Mouse (Mus musculus) CH12.LX (cell line): ENCODE measurements around the gene Rnf123.

Experiments
- CTCF ChIP-seq, 2 experiments: IDR thresholded peaks in 1 of 2; conservative IDR thresholded peaks in 1 of 2; 2 replicates each; pipeline ENCODE4 v1.5.1; 2011 to 2012; ENCODE audit warnings: low read depth in 2 of 2, low read length in 2 of 2, improper control_type of control experiment in 1 of 2, inconsistent platforms in 1 of 2, mild to moderate bottlenecking in 1 of 2, moderate library complexity in 1 of 2
- EP300 ChIP-seq: IDR thresholded peaks from 2 replicates; pipeline ENCODE4 v1.6.1; 2011; ENCODE audit warnings: low read length, improper control_type of control experiment
- GABPA ChIP-seq: IDR thresholded peaks from 2 replicates; pipeline ENCODE4 v1.6.1; 2012; ENCODE audit warnings: low read depth, low read length, improper control_type of control experiment, inconsistent platforms; ENCODE audit not compliant: insufficient replicate concordance
- JUN ChIP-seq: IDR thresholded peaks from 2 replicates; pipeline ENCODE4 v1.6.1; 2011; ENCODE audit warnings: low read depth, mild to moderate bottlenecking, low read length, improper control_type of control experiment, moderate library complexity; ENCODE audit not compliant: insufficient read depth
- MXI1 ChIP-seq: IDR thresholded peaks from 2 replicates; pipeline ENCODE4 v1.6.1; 2011; ENCODE audit warnings: mild to moderate bottlenecking, low read depth, low read length, improper control_type of control experiment
- POLR2A ChIP-seq: IDR thresholded peaks from 2 replicates; pipeline ENCODE4 v1.6.1; 2011; ENCODE audit warnings: low read depth, mild to moderate bottlenecking, improper control_type of control experiment, low read length
- ZC3H11A ChIP-seq: IDR thresholded peaks from 2 replicates; pipeline ENCODE4 v1.6.1; 2012; ENCODE audit warnings: low read depth, mild to moderate bottlenecking, inconsistent platforms, low read length, improper control_type of control experiment
- ZMIZ1 ChIP-seq: IDR thresholded peaks from 2 replicates; pipeline ENCODE4 v1.6.1; 2012; ENCODE audit warnings: low read depth, mild to moderate bottlenecking, inconsistent platforms, low read length, improper control_type of control experiment

DNA sequence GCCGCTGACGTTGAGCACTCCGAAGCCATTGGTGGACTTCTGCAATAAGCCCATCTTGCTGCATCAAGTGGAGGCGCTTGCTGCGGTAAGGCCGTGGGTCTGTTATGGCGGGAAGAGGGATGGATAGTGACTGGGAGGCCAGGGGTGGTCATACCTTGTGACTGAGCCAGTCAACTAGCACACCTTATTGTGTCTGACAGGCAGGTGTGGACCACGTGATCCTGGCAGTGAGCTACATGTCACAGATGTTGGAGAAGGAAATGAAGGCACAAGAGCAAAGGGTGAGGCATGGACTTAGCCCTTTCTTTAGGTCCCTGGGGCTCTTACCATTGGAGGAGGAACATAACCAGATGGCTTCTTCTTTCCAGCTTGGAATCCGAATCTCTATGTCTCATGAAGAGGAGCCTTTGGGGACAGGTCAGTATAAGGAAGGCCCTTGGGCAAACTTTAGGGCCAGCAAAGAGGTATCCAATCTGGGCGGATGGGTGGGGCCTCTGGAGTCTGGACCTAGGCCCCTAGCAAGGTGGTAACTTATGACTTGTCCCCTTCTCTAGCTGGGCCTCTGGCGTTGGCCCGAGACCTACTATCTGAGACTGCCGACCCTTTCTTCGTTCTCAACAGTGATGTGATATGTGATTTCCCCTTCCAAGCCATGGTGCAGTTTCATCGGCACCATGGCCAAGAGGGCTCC lies 33.4 kb downstream of the Rnf123 start:
- no peak for TF ChIP-seq CTCF (conservative IDR thresholded peaks at IDR 0.05 in 1 of 2, IDR thresholded peaks at IDR 0.05 in 1 of 2; ENCODE audit: low read depth in 2 of 2, low read length in 2 of 2)
- TF ChIP-seq POLR2A, result no peak
- TF ChIP-seq ZC3H11A, result no peak
- TF ChIP-seq ZMIZ1, result no peak; the same call in 1 of the 2 replicates
- no peak for TF ChIP-seq JUN
- no peak for TF ChIP-seq MXI1
- TF ChIP-seq GABPA, result no peak
- no peak for TF ChIP-seq EP300
